Mouse (Mus musculus) layer of hippocampus, adult 2 months (tissue): ENCODE measurements around the gene Tank. TPM values are rescaled to one million over a fixed set of nuclear protein-coding genes. Genes with fewer than 3 reads are reported as not detected.

ENCODE experiments used
- DNase-seq, 2 experiments: peaks; one replicate each; pipeline ENCODE4 v3.0.0; 2022; ENCODE audit warnings: low spot score in 2 of 2
- H3K27ac ChIP-seq: fragments of 200-600 bp; 2 replicates; pipeline ENCODE4 v1.8.1; 2022
- H3K4me3 ChIP-seq: fragments of 200-600 bp; 2 replicates; pipeline ENCODE4 v1.8.1; 2022; ENCODE audit warnings: mild to moderate bottlenecking
- CTCF ChIP-seq: fragments of 200-600 bp; conservative IDR thresholded peaks from 2 replicates; pipeline ENCODE4 v1.8.1; 2022; ENCODE audit warnings: antibody characterized with exemption, mild to moderate bottlenecking, moderate library complexity
- long read RNA-seq, 2 experiments: library from polyadenylated mRNA; stranded (forward); transcript quantifications; one replicate each; pipeline ENCODE4 v2.0.0; 2021; ENCODE audit warnings: borderline mapping rate in 2 of 2
- total RNA-seq, 2 experiments: library from RNA; stranded (reverse); gene quantifications; 2 replicates each; pipeline ENCODE4 v1.2.3; 2021

The Tank gene
- 10 to 100 TPM; 24.7 to 32.7 TPM for total RNA-seq
- long read RNA-seq, experiment 1, partial matches to known transcripts, result 0 of 13 reads
- long read RNA-seq, experiment 1, other reads (novel, unspliced or antisense), result 9 of 13 reads
- long read RNA-seq, experiment 2, transcript Tank-203 (8 exons, 2,039 nt), result major isoform, 8 of 21 reads
- long read RNA-seq, experiment 2, partial matches to known transcripts, result 2 of 21 reads
- long read RNA-seq, experiment 2, other reads (novel, unspliced or antisense), result 11 of 21 reads

DNA sequence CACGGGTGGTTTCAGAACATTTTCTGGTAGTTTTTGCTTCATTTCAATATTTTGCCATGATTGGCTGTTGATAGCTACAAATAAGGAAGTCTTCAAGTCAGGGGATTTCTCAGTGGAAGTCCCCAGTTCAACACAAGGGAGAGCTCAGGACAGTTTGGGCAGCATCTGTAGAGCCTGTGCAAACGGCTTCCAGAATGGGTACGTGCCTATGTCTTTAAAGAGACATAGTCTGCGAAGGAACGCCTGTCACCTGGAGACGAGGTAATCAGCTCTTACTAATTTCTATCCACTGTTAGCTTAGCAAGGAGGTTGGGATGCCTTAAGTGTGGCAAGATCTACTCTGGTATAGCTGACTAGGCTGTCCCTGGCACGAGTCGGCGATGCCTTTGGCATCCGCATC is at the start of gene Tank:
Tank (plus strand) TSS at position 153 of the 400 bp plus-strand sequence.
- no peak for TF ChIP-seq CTCF
- H3K4me3 ChIP-seq, result no peak within 1 kb of the TSS
- DNase-seq, result no peak
- no peak within 1 kb of the TSS for H3K27ac ChIP-seq

- H3K27ac ChIP-seq, result peak overlapping the region; percentile 84
- TF ChIP-seq CTCF, result no peak
- no peak for DNase-seq
- H3K4me3 ChIP-seq, result no peak overlapping the region
Observed at GRCm38 (mm10) chr2:61532326-61532725, 46.1 kb upstream of the Tank start.

- H3K4me3 ChIP-seq, result peak overlapping the region; percentile 29
- no peak for TF ChIP-seq CTCF
- peak; percentile 59 to 66 for DNase-seq
- peak overlapping the region; percentile 84 for H3K27ac ChIP-seq
Observed at GRCm38 (mm10) chr2:61533131-61533530, 45.3 kb upstream of the Tank start.

GRCm38 (mm10) chr2:61536901-61537300 is 41.5 kb upstream of the Tank start:
- DNase-seq, result no peak
- no peak for TF ChIP-seq CTCF
- Histone ChIP-seq H3K27ac (no peak overlapping the region), H3K4me3 (no peak overlapping the region)

DNA sequence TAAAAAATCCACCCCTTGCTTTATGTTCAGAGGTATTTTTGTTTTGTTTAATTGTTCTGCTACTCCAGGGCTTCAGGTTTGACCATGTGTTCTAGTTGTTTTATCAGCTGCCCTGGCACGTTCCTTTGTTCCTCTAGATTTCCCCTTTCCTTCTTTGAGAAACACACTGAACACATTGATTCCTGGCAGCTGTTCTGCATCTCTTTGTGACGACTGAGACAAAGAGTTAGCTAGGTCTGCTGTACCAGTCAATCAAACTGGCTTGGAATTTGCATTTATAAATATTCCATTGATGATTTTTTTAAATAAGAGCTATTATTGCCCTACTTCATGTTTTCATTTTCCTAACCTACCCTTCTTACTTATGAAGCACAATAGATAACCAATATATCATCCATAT is 39.0 kb upstream of the Tank start:
- no peak overlapping the region for H3K4me3 ChIP-seq
- TF ChIP-seq CTCF, result no peak
- no peak overlapping the region for H3K27ac ChIP-seq
- DNase-seq, result no peak

DNA sequence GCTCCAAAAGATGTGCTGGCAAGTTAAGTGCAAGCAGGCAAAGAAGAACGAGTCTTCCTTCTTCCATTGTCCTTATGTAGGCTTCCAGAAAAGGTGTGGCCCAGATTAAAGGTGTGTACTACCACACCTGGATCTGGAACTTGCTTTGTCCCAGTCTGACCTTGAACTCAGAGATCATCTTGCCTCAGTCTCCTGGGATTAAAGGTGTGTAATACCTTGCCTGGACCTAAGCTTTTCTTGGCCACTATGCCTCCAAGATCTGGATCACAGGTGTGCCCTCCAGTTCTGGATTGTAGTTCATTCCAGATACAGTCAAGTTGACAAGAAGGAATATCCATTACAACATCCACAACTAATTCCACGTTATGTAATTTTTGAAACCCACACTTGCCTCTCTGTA is 36.0 kb upstream of the Tank start:
- TF ChIP-seq CTCF, result no peak
- no peak for DNase-seq

GRCm38 (mm10) chr2:61545666-61546065 is 32.7 kb upstream of the Tank start:
- H3K27ac ChIP-seq, result no peak overlapping the region
- no peak for TF ChIP-seq CTCF
- no peak overlapping the region for H3K4me3 ChIP-seq
- DNase-seq, result no peak

More for the DNA sequence above, 36.0 kb upstream of the Tank start:
- no peak overlapping the region for H3K4me3 ChIP-seq
- no peak overlapping the region for H3K27ac ChIP-seq

DNA sequence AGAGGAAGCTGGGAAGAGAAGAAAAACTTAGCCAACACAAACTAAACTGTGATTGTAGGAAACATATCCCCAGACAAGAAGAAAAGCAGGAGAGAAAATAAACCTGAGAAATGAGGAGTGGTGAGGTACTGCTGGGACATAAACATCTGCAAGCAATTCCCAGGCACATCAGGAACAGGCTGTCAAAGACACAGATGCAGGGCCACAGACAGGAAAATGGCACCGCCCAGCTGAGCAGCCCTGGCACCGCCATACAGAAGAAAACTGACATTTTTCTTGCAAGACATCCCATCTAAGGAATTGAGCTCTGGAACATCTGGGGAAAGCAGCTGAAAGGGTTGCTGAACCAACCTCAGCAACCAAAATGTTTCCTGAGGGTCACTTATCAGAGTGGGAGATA is 30.4 kb upstream of the Tank start:
- no peak overlapping the region for H3K4me3 ChIP-seq

DNA sequence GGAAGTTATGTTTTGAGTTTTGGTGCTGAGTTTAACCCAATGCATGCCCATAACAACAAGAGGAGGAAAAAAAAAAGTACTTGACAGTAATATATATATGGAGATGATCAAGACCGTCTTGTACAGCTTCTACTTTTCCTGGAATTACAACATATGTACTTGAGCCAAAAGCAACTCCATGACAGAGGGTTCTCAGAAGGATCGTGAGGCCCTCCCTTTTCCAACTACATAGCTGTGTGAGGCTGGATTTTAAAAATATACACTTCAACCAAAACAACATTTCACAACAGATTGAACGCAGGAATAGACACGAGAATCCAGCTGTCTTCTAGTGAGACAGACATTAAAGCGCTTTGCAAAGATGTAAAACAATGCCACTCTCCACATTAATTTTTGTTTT is 26.7 kb upstream of the Tank start:
- Histone ChIP-seq H3K4me3 (no peak overlapping the region), H3K27ac (peak overlapping the region; percentile 11; the same call in 1 of the 2 replicates)
- no peak for DNase-seq
- TF ChIP-seq CTCF, result no peak

More for the DNA sequence above, 30.4 kb upstream of the Tank start:
- no peak overlapping the region for H3K27ac ChIP-seq
- TF ChIP-seq CTCF, result no peak
- no peak for DNase-seq

DNA sequence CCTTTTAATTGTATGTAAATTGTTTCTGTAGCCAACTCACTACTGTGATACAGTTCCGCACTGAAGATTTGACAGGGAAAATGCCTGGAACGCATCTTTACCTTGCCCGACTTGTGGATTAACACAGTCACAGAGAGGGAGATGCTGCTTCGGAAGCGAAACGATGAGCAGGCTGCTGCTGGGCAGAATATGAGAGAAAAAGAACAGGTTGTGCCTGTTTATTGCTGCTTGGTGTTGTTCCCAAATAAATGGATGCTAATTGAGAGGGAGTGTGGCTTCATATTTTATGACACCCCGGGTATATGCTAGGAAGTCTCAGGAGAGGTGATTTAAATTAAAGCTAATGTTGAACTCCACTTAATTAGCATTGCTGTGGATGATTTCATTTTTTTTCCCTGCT is 23.0 kb upstream of the Tank start:
- H3K27ac ChIP-seq, result 0 out of 2 replicates have a peak overlapping the region, but pooled peaks have one; percentile 10
- no peak for TF ChIP-seq CTCF
- DNase-seq, result no peak
- no peak overlapping the region for H3K4me3 ChIP-seq

DNA sequence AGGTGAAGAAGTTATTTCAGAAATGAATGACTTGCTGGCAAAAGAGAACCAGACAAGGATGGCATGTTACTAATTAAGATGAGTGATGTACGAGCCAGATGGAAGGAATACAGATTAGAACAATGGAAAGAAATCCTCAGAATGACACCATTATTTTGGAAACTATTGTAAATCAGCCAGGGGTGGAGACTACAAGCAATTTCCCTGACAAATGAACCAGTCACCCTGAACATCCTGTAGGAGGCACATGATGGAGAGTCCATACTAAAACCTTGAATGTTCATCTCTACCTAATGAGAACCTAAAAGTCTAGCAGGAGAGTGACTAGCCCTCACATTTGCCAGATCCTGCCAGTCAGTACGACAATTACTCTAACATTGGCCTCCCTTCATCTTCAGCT is 22.6 kb upstream of the Tank start:
- DNase-seq, result no peak
- H3K4me3 ChIP-seq, result no peak overlapping the region
- no peak for TF ChIP-seq CTCF

DNA sequence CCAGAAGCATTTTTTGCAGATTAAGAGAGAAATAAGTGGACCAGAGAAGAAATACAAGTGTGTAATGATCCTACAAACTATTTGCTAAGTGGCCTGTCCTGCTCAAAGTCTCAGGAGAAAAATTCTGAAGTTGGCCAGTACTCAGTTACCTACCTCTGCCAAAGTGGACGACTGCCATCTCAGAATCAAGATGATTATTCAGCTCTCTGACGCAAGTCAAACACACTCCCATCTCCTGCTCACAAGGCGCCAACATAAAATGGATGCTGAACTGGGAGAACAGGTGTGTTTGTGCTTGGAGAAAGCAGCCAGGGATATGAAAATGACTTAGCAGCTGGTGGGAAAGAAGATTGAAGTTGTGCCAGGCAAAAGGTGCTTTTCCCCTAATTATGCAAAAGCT is 21.7 kb upstream of the Tank start:
- Histone ChIP-seq H3K27ac (no peak overlapping the region), H3K4me3 (no peak overlapping the region)
- no peak for TF ChIP-seq CTCF
- DNase-seq, result no peak

More for the DNA sequence above, 22.6 kb upstream of the Tank start:
- H3K27ac ChIP-seq, result no peak overlapping the region

GRCm38 (mm10) chr2:61557848-61558471 is 20.4 kb upstream of the Tank start:
- Histone ChIP-seq H3K4me3 (no peak overlapping the region), H3K27ac (no peak overlapping the region)
- TF ChIP-seq CTCF, result no peak
- DNase-seq, result no peak

DNA sequence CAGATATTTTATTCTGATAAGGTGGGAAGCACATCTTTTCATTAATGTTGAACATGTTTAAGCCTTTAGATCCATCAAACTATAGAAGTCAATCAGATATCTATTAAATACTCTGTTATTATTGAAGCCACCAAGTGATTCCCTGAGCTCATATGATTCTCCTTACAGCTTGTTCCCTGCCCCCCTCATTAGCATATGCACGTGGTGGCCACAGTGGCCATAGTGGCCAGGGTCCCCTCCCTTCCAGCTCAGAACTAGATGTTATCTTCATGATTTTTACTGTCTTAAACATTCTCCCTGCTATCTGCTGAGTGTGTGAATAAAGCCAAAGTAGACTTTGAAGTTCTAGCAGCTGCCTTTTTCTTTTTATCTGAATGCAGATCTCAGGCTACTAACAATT is 17.3 kb upstream of the Tank start:
- TF ChIP-seq CTCF, result no peak
- DNase-seq, result no peak

More for the DNA sequence above, 17.3 kb upstream of the Tank start:
- no peak overlapping the region for H3K4me3 ChIP-seq
- H3K27ac ChIP-seq, result no peak overlapping the region
